Mouse (Mus musculus) limb, embryonic 15.5 days (tissue): ENCODE measurements around the gene Mybbp1a. TPM values are rescaled to one million over a fixed set of nuclear protein-coding genes. Genes with fewer than 3 reads are reported as not detected.

ENCODE experiments used
- ATAC-seq: fragments of 200-750 bp; cut with Nextera tagmentation; 2 replicates; pipeline ENCODE4 v1.8.0; 2017; ENCODE audit warnings: low read depth, moderate TSS enrichment; ENCODE audit not compliant: insufficient number of reproducible peaks, low FRiP score, low TSS enrichment
- H3K27ac ChIP-seq: fragments of 300-500 bp; sonication (generic); 2 replicates; pipeline ENCODE4 v1.5.1; 2015; ENCODE audit warnings: moderate library complexity, mild to moderate bottlenecking, inconsistent platforms
- H3K27me3 ChIP-seq: fragments of 300-500 bp; sonication (generic); 2 replicates; pipeline ENCODE4 v1.6.1; 2015; ENCODE audit warnings: inconsistent platforms
- H3K36me3 ChIP-seq: fragments of 300-500 bp; sonication (generic); 2 replicates; pipeline ENCODE4 v1.6.1; 2015; ENCODE audit warnings: inconsistent platforms
- H3K4me1 ChIP-seq: fragments of 300-500 bp; sonication (generic); 2 replicates; pipeline ENCODE4 v1.6.1; 2015; ENCODE audit warnings: inconsistent platforms
- H3K4me2 ChIP-seq: fragments of 300-500 bp; sonication (generic); 2 replicates; pipeline ENCODE4 v1.6.1; 2015; ENCODE audit warnings: mild to moderate bottlenecking, inconsistent platforms
- H3K4me3 ChIP-seq: fragments of 300-500 bp; sonication (generic); 2 replicates; pipeline ENCODE4 v1.5.1; 2015; ENCODE audit warnings: mild to moderate bottlenecking, inconsistent platforms
- H3K9ac ChIP-seq: fragments of 300-500 bp; sonication (generic); 2 replicates; pipeline ENCODE4 v1.6.1; 2015; ENCODE audit warnings: inconsistent platforms
- H3K9me3 ChIP-seq: fragments of 300-500 bp; sonication (generic); 2 replicates; pipeline ENCODE4 v1.6.1; 2016; ENCODE audit warnings: inconsistent platforms
- WGBS: fragments of 180-500 bp; shearing (Covaris S2); methylation state at CpG from one replicate; pipeline ENCODE4 v1.1.7; 2015; 5-methylcytosine and 5-hydroxymethylcytosine counted together
- polyA plus RNA-seq: library from polyadenylated mRNA; unstranded; fragments of >200 nt; fragmentation: Nextera tagmentation; extraction: Ambion mirVana; gene quantifications from 2 replicates; pipeline ENCODE4 v1.2.1, GENCODE M21; 2015

Gene Mybbp1a
- polyA plus RNA-seq, 1 experiment from 2014 or later = 127 TPM

DNA sequence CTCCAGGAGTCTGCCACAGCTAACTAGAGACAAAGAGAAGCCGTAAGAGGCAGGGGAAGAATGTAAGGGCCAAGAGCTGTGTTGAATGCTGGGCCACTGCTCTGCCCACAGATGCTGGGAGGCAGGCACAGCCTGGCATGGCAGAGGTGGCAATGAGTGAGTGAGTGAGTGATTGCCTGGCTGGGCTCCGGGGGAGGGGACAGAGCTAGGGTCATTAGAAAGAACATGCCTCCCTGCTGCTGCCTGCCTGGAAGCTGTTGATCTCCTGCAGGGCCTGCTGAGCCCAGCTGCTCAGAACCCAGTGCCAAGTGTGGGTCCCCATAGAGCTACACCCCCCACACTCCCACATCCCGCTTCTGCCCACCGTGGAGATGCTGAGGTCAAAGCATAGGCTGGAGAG lies 56.2 kb downstream of the Mybbp1a start:
- no peak overlapping the region for H3K4me2 ChIP-seq
- no peak for ATAC-seq
- H3K9me3 ChIP-seq = no peaks in the 10 kb centered on the region
- H3K27ac ChIP-seq = no peak overlapping the region
- no peaks in the 10 kb centered on the region for H3K36me3 ChIP-seq
- WGBS = 20% methylated on average over 4 of the region's 4 CpGs
- H3K4me3 ChIP-seq = no peak overlapping the region
- peaks cover 16% of the 10 kb centered on the region for H3K4me1 ChIP-seq
- H3K27me3 ChIP-seq = 0 out of 2 replicates have a peak, but pooled peaks cover 8% of the 10 kb centered on the region
- H3K9ac ChIP-seq = no peak overlapping the region

DNA sequence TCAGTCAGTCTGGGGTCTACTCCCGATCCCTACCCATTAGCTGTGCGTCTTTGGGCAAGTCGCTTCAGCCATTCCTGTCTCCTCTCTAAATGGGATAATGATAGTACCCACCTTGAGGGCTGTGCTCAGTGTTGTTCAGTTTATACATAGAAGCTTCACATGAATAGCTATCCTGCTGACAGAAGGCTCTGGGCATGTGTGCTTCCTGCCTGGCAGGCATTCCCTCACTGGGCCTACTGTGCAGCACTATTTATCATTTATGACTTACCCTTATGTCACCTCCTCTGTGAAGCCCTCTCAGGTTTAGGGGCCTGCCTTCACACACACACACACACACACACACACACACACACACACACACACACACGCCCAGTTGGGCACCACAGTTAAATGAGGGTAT lies 59.0 kb downstream of the Mybbp1a start:
- H3K4me1 ChIP-seq = peaks cover 30% of the 10 kb centered on the region
- no peak overlapping the region for H3K4me3 ChIP-seq
- no peak for ATAC-seq
- 74% methylated on average over 4 of the region's 4 CpGs for WGBS
- H3K9ac ChIP-seq = no peak overlapping the region
- no peaks in the 10 kb centered on the region for H3K36me3 ChIP-seq
- H3K4me2 ChIP-seq = no peak overlapping the region
- H3K27ac ChIP-seq = no peak overlapping the region
- 0 out of 2 replicates have a peak, but pooled peaks cover 2% of the 10 kb centered on the region for H3K27me3 ChIP-seq
- no peaks in the 10 kb centered on the region for H3K9me3 ChIP-seq

Other genes with a start within 250 kb of the Mybbp1a start
- gene Gm43951, start 234.5 kb upstream of the Mybbp1a start, polyA plus RNA-seq = 0.29 and 0.56 TPM in 2 replicates
- gene 4933427D14Rik, start 233.9 kb upstream of the Mybbp1a start, polyA plus RNA-seq = 12.9 and 14.7 TPM in 2 replicates
- 257 and 283 TPM in 2 replicates for gene Txndc17, start 233.8 kb upstream of the Mybbp1a start, polyA plus RNA-seq
- 36.6 and 40.0 TPM in 2 replicates for gene Med31, start 225.8 kb upstream of the Mybbp1a start, polyA plus RNA-seq
- gene Slc13a5, start 174.1 kb upstream of the Mybbp1a start, polyA plus RNA-seq = 3.2 and 4.5 TPM in 2 replicates
- gene Xaf1, start 139.7 kb upstream of the Mybbp1a start, polyA plus RNA-seq = 3.2 and 3.5 TPM in 2 replicates
- not detected in 2 replicates for gene Fbxo39, start 126.9 kb upstream of the Mybbp1a start, polyA plus RNA-seq
- gene Tekt1, start 78.9 kb upstream of the Mybbp1a start, polyA plus RNA-seq = 1.5 and 1.6 TPM in 2 replicates
- gene Smtnl2, start 29.6 kb upstream of the Mybbp1a start, polyA plus RNA-seq = 85.0 and 97.2 TPM in 2 replicates
- gene Ggt6, start 5.8 kb upstream of the Mybbp1a start, polyA plus RNA-seq = 10.4 and 11.5 TPM in 2 replicates
- gene Spns2, start 48.5 kb downstream of the Mybbp1a start, polyA plus RNA-seq = 10.6 TPM in 2 replicates
- 0.88 and 0.97 TPM in 2 replicates for gene Spns3, start 109.2 kb downstream of the Mybbp1a start, polyA plus RNA-seq
- gene Ube2g1, start 165.9 kb downstream of the Mybbp1a start, polyA plus RNA-seq = 63.3 and 65.7 TPM in 2 replicates
- gene Ankfy1, start 248.7 kb downstream of the Mybbp1a start, polyA plus RNA-seq = 20.8 and 21.5 TPM in 2 replicates